Mouse (Mus musculus) adrenal gland (tissue): ENCODE results near the gene Pla2g4c.

Experiments
- intact Hi-C: fragments of 180-260 bp; cut with DNase I; formaldehyde crosslinking; loops from one replicate; pipeline ENCODE4 v1.15.1; 2025
- long read RNA-seq, 2 experiments: library from polyadenylated mRNA; unstranded; transcript quantifications; one replicate each; pipeline ENCODE4 v2.0.0; 2020; ENCODE audit warnings: borderline replicate concordance in 1 of 2; ENCODE audit not compliant: insufficient replicate concordance in 1 of 2

Pla2g4c gene
- long read RNA-seq, experiment 1, partial matches to known transcripts: 0 of 1 reads
- long read RNA-seq, experiment 1, other reads (novel, unspliced or antisense): 1 of 1 reads
- long read RNA-seq, experiment 2, partial matches to known transcripts: 0 of 1 reads
- long read RNA-seq, experiment 2, other reads (novel, unspliced or antisense): 1 of 1 reads

DNA sequence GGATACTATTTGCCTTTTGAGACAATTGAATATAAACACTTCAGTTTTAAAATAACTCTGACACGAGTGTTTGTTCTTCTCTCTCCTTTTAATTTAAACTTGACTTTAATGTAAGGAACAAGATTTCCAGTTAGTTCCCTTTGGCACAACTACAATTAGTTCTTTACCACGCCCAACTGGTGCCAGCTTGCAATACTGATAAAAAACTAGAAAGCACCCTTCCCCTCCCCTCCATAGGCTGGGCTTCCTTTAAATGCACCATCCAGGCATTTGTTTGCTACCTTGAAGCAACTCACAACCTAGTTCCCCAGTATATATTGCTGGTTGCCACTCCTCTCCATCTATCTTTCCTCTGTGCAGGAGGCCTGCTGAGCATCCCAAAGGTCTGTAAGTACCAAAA, at the start of gene Pla2g4c:
Pla2g4c (plus strand) TSS at position 340 of the 400 bp plus-strand sequence.
- intact Hi-C loops: no loop called here

GRCm38 (mm10) chr7:13277081-13277480, 47.4 kb upstream of the Pla2g4c start, which contains the start of gene Lig1:
Lig1 (plus strand) TSS chr7:13277283.
- intact Hi-C loops: loop anchor here (10.0 kb wide), 1 partner anchor 352 kb away; the partner anchor contains the start of genes Rnf225 and Rps5

GRCm38 (mm10) chr7:13277833-13278232, 46.6 kb upstream of the Pla2g4c start:
- intact Hi-C loops: loop anchor here (10.0 kb wide), 1 partner anchor 353 kb away; the partner anchor contains the start of genes Rnf225 and Rps5

- intact Hi-C loops: loop anchor here (10.0 kb wide), 1 partner anchor 354 kb away; the partner anchor contains the start of genes Rnf225 and Rps5
Measured at GRCm38 (mm10) chr7:13278308-13278891, 46.1 kb upstream of the Pla2g4c start, which contains the start of gene Zswim9. Zswim9 (minus strand) TSS chr7:13278721.

DNA sequence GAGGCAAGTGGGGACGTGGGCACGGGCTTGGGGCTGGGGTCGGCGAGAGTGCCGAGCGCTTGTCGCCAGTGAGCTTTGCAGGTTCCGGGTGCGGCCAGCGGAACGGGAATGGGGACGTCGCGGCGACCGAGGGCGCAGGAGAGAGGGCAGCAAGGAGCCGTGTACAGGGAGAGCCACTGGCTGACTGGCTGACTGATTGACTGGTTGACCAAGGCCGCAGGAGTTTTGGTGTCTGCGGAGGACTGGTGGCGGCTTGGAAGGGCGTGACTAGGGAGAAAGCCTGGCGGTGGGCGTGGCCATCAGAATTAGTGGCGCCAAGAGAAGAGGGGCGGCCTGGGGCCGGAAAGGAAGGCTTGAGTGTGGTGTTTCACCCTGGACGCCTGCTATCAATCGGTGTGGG, 45.5 kb upstream of the Pla2g4c start:
- intact Hi-C loops: loop anchor here (10.0 kb wide), 1 partner anchor 354 kb away; the partner anchor contains the start of genes Rnf225 and Rps5

GRCm38 (mm10) chr7:13288621-13289020, 35.8 kb upstream of the Pla2g4c start:
- intact Hi-C loops: loop anchor here (1.0 to 5.0 kb wide), 3 partner anchors 223 to 1034 kb away; no protein-coding TSS in a partner anchor

GRCm38 (mm10) chr7:13290041-13290675, 34.3 kb upstream of the Pla2g4c start:
- intact Hi-C loops: no loop called here

DNA sequence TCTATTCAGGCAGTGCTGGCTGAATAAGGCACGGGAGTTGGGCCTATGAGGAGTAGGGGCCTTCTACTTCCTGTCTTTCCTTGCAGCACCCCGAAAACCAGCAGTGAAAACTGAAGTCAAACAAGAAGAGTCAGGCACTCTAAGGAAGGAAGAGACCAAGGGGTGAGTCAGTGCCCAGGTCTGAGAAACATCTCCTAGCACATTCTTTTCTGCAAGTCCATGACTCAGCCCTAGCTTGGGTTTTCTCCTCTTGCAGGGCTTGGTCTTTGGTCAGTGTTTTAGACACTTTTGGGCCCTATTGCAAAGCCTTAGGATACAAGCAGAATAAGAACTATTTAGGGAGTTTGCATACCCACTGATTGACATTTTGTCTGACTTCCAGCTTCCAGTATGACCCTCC, 33.1 kb upstream of the Pla2g4c start:
- intact Hi-C loops: no loop called here

DNA sequence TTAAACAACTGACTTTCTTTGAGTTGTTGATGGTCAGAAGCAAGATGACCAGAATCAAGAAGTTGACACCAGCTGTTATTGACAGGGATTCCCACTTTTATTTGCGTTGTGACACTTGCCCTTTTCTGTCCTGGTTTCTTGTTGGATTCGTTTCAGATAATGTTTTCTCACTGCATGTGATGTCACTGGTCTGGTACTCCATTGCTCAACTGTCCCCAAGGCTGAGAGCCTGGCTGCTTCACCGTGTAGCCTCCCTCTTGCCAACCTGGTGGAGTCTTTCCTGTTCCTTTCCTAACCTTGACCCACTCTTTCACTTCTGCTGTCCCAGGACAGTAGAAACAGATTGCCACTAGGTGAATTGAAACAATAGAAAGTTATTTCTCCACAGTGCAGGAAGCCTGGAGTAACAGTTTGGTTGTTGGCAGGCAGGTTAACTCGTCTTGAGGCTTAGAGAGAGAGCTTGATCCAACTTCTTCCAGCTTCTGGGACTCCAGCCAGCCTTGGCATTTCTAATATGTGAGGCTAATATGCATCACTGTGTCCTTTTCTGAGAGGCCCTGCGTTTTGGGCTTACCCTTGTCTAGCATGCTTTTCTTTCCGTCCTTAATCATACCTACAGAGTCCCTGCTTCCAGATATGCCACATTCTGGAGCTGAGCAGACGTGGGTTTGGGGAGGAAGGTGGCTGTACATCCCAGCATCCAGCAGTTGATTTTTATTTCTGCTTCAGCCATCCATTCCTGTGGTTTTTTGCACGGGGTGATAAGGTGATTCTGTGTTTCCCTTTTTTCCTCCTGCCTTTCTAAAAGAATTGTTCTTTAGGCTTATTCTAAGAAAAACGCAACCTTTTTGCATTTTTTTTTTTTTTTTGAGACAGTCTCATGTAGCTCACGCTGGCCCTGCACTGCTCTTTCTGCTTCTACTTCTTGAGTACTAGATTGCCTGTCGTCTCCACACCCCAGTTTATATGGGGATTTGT, 30.3 kb upstream of the Pla2g4c start:
- intact Hi-C loops: no loop called here

- intact Hi-C loops: no loop called here
Measured at GRCm38 (mm10) chr7:13295256-13295655, 29.2 kb upstream of the Pla2g4c start.

GRCm38 (mm10) chr7:13297636-13298035, 26.8 kb upstream of the Pla2g4c start:
- intact Hi-C loops: no loop called here

DNA sequence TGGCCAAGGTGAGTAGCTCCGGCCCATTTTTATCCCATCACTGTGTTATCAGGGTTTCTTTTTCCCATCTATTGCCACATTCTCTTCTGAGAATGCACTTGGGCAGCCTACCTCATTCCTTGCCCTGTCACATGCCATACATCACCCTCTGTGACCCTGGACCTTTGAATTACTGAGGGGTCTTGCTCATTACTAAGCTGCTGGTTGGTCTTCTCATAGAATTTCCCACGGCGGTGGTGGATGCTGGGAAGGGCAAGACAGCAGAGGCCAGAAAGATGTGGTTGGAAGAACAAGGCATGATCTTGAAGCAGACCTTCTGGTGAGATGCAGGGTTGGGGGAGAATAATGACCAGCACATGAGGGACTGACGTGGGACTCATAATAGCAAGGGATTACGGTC, 25.6 kb upstream of the Pla2g4c start:
- intact Hi-C loops: no loop called here

DNA sequence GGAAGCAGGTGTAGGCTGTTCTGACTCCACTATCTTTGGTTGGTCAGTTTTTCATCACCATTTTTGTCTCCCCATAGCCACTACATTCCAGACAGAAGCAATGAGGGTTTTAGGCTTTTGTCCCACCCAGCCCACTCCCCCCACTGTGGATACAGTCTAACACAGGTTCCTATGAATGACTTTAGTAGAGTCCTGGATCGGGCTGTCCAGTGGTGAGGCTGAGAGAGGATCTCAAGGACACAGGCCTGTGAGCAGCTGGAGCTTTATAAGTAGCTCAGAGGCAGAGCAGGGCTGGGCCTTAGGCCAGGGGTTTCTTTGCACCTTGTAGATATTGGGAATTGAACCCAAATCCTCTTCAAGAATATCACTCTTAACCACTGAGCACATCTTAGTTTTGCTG, 22.8 kb upstream of the Pla2g4c start:
- intact Hi-C loops: no loop called here

DNA sequence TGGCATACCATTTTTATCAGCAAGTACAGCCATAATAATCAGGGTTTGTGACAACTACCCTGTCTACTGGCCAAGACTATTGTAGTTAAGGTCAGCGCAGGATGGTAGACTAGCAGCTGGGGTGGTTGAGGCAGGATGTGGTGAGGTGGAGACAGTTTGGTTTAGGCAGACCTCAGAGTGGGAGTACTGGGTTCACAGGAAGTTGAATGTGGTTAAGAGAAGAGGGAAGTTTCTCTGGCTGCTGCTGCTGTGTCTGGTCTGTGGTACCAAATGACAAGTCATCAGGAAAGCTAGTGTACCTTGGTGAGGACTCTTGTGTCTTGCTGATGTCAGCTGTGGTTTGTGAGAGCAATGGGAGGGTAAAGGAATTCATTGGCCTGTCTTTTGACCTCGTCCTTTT, 21.7 kb upstream of the Pla2g4c start:
- intact Hi-C loops: no loop called here

DNA sequence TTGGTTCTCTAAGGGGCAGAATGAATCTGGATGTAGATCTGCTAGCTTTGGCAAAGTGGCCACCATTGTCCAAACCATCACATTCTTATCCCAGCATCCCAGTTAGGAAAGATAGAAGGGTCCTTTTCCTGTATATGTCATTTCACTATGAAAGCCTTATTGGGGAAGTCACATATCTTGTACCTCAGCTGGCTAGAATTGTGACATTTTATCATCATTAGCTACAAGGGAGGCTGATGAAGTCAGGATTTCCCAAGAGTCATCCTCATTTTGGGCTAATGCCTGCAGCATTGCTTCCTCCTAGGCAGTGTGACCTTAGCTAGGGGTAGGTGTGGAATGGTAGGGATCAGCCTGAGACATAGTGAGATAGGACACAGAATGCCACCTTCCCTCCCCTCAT, 21.1 kb upstream of the Pla2g4c start:
- intact Hi-C loops: no loop called here

- intact Hi-C loops: no loop called here
Measured at GRCm38 (mm10) chr7:13309407-13309806, 15.0 kb upstream of the Pla2g4c start.

- intact Hi-C loops: no loop called here
Measured at GRCm38 (mm10) chr7:13310493-13311199, 13.8 kb upstream of the Pla2g4c start.

- intact Hi-C loops: no loop called here
Measured at GRCm38 (mm10) chr7:13311401-13311800, 13.1 kb upstream of the Pla2g4c start.

- intact Hi-C loops: no loop called here
Measured at GRCm38 (mm10) chr7:13314095-13314597, 10.3 kb upstream of the Pla2g4c start.

DNA sequence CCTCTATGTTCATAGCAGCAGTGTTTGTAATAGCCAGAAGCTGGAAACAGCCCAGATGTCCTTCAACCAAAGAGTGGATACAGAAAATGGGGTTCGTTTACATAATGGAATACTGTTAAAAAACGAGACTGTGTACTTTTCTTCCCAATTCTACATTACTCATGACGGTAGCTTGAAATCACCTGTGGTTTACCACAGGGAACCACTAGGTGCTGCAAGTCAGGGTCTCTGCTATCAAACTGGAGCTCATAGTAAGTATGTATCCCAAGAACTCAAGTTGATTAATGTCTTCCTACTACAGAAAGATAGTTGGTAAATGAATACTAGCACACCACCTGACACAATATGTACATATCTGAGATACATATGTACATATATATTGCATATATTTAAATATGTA, 3.0 kb upstream of the Pla2g4c start:
- intact Hi-C loops: no loop called here
